Mouse (Mus musculus): ENCODE data around the gene Pphln1. TPM values are rescaled to one million over a fixed set of nuclear protein-coding genes. Genes with fewer than 3 reads are reported as not detected.
A peak's percentile ranks its signal among the peaks of the same experiment; 100 is the strongest.

Pphln1 gene
- polyA plus RNA-seq, 1 experiment from 2014 or later: 48.3 TPM

DNA sequence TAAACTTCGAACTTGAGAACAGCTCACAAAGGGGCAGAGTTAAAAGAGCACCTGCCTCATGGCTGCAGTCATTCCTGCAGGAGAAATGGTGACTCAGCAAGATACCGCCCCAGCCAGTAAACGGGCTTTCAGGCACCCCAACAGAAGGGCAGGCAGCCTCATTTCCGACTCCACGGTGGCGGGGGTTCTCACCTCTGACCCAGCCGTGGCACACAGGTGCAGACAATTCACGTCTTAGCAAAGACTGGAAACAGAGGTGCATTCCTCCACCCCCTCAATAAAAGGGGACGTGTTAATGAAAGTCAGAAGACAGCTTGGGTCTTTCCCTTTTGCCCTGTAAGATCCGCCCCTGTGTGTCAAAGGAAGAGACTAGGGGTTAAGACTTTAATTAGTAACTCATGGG, 115.8 kb downstream of the Pphln1 start:
- WGBS: 7% methylated on average over 10 of the region's 10 CpGs
- no peak for ATAC-seq (ENCODE audit: low FRiP score)
- Histone ChIP-seq H3K4me3 (no peak overlapping the region), H3K36me3 (peaks cover 2% of the 10 kb centered on the region; the same call in 1 of the 2 replicates), H3K27me3 (peaks cover 45% of the 10 kb centered on the region), H3K9ac (no peak overlapping the region), H3K4me2 (peak overlapping the region; percentile 23; the same call in 1 of the 2 replicates), H3K27ac (no peak overlapping the region), H3K4me1 (replicated peaks) (peaks cover 47% of the 10 kb centered on the region), H3K9me3 (no peaks in the 10 kb centered on the region)

DNA sequence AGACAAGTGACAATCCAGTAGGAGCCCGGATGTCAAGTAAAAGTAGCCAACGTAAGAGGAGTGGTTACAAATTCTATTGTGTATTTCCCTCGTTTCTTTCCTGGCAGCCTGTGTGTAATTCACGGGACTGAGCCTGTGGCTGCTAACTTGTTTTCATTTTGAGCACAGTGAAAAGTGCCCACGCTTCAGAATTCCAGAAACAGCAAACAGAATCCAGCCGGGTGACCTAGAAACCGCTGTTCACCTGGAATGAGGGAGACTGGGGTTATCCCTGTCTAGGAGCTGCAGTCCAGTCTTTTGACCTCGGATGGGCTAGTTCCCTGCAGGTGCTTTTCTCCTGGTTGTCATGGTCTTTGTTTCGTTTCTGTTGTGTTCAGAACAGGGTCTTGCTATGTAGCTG, 117.2 kb downstream of the Pphln1 start:
- Histone ChIP-seq H3K9ac (no peak overlapping the region), H3K9me3 (no peaks in the 10 kb centered on the region), H3K36me3 (no peaks in the 10 kb centered on the region), H3K27ac (no peak overlapping the region), H3K4me1 (replicated peaks) (peaks cover 52% of the 10 kb centered on the region), H3K4me3 (no peak overlapping the region), H3K4me2 (no peak overlapping the region), H3K27me3 (peaks cover 55% of the 10 kb centered on the region)
- 67% methylated on average over 9 of the region's 9 CpGs for WGBS
- ATAC-seq (ENCODE audit: low FRiP score): no peak

DNA sequence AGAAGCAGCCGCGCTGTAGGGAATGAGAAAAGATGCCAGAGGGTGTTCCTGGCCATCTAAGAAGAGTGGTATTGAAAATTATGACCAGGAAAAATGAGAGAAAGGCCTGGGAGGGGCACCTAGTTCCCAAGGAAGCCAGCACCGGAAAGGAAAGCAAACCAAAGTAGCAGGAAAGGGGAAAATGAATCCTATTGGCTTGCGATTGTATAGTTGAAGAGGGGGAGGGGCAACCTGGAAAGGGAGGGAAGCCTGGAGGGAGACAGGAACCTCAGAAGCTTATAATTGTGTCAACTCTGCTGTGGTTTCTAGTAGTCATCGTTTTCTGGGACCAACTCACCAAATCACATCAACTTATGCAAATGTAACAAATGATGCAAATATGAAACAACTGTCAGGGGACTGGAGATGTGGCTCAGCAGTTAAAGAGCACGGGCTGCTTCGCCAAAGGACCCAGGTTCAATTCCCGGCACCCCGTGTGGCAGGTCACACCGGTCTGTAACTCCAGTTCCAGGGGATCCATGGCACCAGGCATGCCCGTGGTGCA, 118.9 kb downstream of the Pphln1 start:
- Histone ChIP-seq H3K4me2 (no peak overlapping the region), H3K4me3 (no peak overlapping the region), H3K27me3 (peaks cover 73% of the 10 kb centered on the region), H3K4me1 (replicated peaks) (peaks cover 50% of the 10 kb centered on the region), H3K36me3 (no peaks in the 10 kb centered on the region), H3K9me3 (no peaks in the 10 kb centered on the region), H3K27ac (no peak overlapping the region), H3K9ac (no peak overlapping the region)
- WGBS: 71% methylated on average over 11 of the region's 11 CpGs
- ATAC-seq (ENCODE audit: low FRiP score): no peak

DNA sequence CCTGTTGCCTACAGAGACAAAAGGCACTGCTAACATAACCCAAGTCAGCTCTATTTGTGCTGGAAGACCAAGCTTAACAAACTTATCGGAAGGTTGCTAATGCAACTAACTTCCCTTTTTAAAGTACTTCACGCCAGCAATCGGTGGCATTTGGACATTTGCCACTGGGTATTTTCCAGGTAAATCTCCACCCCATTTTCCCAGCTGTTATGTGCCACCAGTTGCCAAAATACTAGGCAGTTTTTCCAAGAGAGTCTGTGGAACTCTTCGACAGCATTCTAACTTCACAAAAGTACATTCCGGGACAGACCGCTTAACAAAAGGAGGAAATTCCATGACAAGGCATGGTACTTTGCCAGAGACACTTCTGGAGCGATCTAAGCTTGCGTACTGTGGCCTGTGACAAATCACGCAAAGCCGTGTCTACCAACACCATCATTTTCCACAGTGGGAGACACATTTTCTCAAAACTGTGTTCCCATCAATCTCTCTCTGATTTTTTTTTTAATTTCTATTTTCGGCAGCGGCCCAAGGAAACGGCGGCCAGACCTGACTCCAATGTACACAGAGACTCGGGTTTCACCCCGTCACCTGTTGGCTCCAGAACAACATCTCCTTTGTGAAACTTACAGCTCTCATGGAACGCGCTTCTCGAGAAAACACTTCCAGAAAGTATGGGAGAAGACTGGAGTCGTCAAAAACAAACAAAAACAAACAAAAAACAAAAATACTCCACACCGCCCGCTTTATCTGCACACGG, 120.2 kb downstream of the Pphln1 start:
- 3% methylated on average over 23 of the region's 23 CpGs for WGBS
- peak overlapping the region; percentile 73 for H3K4me3 ChIP-seq
- peaks cover 39% of the 10 kb centered on the region for H3K4me1 ChIP-seq (replicated peaks)
- peak overlapping the region; percentile 96 for H3K4me2 ChIP-seq
- H3K27ac ChIP-seq: peak overlapping the region; percentile 55
- H3K9me3 ChIP-seq: no peaks in the 10 kb centered on the region
- H3K9ac ChIP-seq: peak overlapping the region; percentile 78
- no peak for ATAC-seq (ENCODE audit: low FRiP score)
- no peaks in the 10 kb centered on the region for H3K36me3 ChIP-seq
- peaks cover 77% of the 10 kb centered on the region for H3K27me3 ChIP-seq

DNA sequence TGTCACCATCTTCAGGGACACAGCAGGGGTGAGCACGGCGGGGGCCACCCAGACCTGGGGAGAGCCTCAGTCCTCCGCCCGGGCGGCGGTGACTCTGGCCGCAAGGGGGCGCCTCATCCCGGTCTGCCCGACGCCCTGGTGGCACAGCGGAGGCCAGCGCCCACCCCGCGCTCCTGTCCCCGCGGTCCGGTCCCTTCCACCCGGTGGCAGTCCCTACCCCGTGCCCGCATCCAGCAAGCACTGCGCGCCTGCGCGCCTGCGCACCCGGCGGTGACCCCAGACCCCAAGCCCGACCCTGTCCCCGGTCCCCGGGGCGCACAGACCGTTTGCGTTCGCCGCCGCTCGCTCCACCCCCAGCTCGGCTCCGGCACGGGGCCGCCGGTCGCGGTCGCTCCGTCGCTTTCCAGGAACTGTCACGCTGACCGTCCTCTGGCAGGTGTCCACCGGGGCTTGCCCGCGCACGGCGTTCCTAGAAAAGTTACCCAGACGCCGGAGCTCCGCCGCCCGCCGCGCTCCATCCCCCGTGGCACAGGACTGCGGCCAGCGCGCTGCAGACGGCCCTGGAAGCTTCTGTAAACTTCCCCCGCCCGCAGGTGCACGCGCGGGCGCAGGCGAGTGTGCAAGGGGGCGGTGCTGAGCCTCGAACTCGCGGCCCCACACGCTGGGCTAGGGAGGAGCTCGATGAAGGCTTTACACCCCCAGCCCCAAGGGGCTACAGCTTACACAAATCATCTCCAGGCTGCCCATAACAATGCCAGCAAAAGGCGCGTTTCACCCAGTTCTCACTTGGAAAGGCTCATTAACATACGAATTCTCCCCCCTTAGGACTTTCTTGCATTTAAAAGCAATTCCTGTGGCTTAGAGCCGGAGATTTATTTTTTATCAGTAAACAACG, 121.0 kb downstream of the Pphln1 start:
- under 1% methylated on average over 84 of the region's 85 CpGs for WGBS
- H3K36me3 ChIP-seq: no peaks in the 10 kb centered on the region
- peak overlapping the region; percentile 78 for H3K9ac ChIP-seq
- peak overlapping the region; percentile 96 for H3K4me2 ChIP-seq
- peaks cover 33% of the 10 kb centered on the region for H3K4me1 ChIP-seq (replicated peaks)
- H3K27me3 ChIP-seq: peaks cover 82% of the 10 kb centered on the region
- H3K9me3 ChIP-seq: no peaks in the 10 kb centered on the region
- H3K4me3 ChIP-seq: peak overlapping the region; percentile 73
- peak; percentile 91 for ATAC-seq (ENCODE audit: low FRiP score)
- peak overlapping the region; percentile 55 for H3K27ac ChIP-seq

DNA sequence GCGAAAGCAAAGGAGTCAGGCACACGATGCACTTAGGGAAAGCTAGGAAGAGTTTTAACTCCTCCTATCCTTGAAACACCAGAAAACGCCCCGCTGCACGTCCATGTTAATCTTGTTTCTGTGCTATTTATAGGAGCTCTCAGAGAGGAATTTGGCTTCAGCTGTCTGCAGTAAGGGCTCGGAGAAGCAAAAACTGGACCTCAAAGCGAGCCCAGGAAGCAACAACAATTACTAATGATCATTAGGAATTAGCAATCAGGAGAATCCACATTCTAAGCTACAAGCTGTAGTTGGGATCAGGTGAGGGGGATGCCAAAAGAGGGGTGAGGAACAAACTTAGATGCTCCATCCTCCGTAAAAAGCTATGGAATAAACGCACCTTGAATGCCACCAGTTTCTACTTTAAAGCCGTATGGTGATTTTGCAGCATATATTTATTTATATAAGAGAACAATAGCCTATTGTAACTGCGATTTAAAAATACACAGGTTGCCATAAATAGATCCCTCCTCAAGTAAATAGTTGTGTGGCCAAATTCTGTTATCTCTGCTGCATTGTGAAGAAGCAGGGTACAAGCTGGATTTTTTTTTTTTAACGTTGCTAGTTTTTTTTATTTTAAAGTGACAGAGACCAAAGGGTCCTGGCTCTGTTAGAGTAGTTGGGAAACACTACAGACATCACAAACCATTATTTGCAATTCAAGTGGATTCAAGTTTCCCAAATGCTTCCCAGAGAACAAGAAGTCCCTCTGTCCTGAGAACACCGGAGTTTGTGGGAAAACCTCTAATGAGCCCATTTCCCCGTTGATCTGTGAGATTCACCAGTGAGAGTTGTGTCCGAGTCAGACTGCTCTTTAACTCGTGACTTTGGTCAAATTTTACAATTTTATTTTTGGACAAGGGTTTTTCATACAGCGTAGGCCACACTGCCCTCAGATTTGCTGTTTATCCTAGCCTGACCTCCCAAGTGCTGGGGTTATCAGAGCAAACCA, 122.0 kb downstream of the Pphln1 start:
- H3K9me3 ChIP-seq: no peaks in the 10 kb centered on the region
- H3K27me3 ChIP-seq: peaks cover 73% of the 10 kb centered on the region

DNA sequence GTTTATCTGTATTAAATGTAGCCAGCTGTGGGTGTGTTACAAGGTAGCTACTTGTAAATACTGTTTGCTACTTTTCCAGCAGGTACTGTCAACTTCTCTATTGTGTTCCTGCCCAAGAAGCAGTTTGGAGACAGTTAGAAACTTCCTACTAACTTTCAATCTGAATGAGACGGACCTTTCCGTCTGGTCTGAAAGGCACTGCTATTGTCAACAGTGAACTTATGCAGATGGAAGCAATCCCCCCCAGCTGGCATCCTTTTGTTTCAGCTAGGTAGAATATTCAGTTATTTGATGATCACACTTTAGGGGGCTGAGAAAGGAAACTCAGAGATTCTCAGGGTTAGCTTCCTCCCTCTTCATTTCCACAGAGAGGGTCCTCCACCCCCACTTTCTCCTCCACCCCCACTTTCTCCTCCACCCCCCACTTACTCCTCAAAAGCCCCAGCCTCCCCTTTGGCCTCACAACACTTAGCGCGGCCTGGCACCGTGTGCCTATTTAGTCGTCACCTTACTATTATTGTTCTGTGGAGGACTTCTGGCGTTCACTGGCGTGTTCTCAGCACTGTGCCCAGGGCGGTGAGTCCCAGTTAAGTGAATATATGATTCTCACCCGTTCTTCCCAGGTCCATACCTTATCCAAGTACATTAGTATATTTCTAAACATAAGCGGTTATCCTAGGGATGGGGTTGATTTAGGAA, 123.1 kb downstream of the Pphln1 start:
- ATAC-seq (ENCODE audit: low FRiP score): no peak
- Histone ChIP-seq H3K9me3 (no peaks in the 10 kb centered on the region), H3K4me2 (no peak overlapping the region), H3K27ac (no peak overlapping the region), H3K36me3 (no peaks in the 10 kb centered on the region), H3K4me3 (no peak overlapping the region), H3K4me1 (replicated peaks) (peaks cover 33% of the 10 kb centered on the region), H3K9ac (no peak overlapping the region), H3K27me3 (peaks cover 65% of the 10 kb centered on the region)
- WGBS: 23% methylated on average over 11 of the region's 11 CpGs

More for the DNA sequence above, 122.0 kb downstream of the Pphln1 start:
- H3K9ac ChIP-seq: peak overlapping the region; percentile 78; the same call in 1 of the 2 replicates
- H3K4me3 ChIP-seq: peak overlapping the region; percentile 73
- H3K36me3 ChIP-seq: no peaks in the 10 kb centered on the region
- no peak for ATAC-seq (ENCODE audit: low FRiP score)
- peak overlapping the region; percentile 96 for H3K4me2 ChIP-seq
- WGBS: 7% methylated on average over 17 of the region's 17 CpGs
- H3K27ac ChIP-seq: peak overlapping the region; percentile 55; the same call in 1 of the 2 replicates
- H3K4me1 ChIP-seq (replicated peaks): peaks cover 33% of the 10 kb centered on the region

DNA sequence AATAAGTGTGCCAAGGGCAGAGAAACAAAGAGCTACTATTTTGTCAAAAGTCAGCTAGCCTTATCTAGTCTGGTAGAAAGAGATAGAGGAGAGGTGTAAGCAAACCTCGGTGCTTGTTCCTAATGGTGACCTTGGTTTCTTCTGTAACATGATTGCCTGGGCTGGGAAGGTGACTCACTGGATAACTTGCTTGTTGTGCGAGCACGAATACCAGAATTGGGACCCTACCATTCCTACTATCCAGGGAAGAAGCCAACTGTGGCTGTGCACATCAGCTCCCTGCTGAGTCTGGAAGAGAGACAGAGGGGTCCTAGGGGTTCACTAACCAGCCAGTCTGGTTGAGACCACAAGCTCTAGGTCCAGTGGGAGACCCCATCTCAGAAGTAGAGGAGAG, 123.6 kb downstream of the Pphln1 start:
- ATAC-seq (ENCODE audit: low FRiP score): no peak
- H3K4me1 ChIP-seq (replicated peaks): peaks cover 33% of the 10 kb centered on the region
- WGBS: 35% methylated on average over 3 of the region's 3 CpGs
- H3K9ac ChIP-seq: no peak overlapping the region
- no peak overlapping the region for H3K27ac ChIP-seq
- no peak overlapping the region for H3K4me3 ChIP-seq
- H3K4me2 ChIP-seq: no peak overlapping the region
- H3K36me3 ChIP-seq: no peaks in the 10 kb centered on the region
- peaks cover 65% of the 10 kb centered on the region for H3K27me3 ChIP-seq
- no peaks in the 10 kb centered on the region for H3K9me3 ChIP-seq

DNA sequence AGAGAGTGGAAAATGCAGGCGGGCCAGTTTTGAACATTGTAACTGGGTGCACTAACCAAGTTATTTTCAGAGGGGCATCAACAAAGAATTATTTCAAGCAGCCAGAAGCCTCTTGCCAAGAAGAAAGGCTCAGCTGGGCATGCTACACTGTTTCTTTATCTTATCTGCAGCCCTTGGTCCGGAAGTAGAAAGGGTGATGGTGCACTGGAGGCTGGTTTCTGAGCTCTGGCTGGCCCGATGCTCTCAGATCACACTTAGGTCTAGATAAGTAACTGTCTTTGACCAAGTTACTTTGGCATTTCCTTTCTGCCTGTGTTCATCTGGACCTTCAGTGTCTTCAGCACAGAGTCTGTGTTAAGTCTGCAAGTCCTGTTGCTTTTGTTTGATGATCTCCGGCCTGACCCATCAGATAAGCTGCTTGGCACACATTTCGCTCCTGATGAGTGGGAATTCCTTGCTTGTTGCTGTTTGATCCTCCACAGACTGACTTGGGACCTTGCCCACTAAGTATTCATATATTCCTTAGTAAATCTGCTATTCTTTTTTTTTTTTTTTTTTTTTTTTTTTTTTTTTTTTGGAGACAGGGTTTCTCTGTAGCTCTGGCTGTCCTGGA, 127.3 kb downstream of the Pphln1 start:
- Histone ChIP-seq H3K27ac (no peak overlapping the region), H3K4me3 (no peak overlapping the region), H3K27me3 (peaks cover 38% of the 10 kb centered on the region), H3K9ac (no peak overlapping the region), H3K9me3 (no peaks in the 10 kb centered on the region), H3K4me1 (replicated peaks) (peaks cover 14% of the 10 kb centered on the region), H3K36me3 (no peaks in the 10 kb centered on the region), H3K4me2 (no peak overlapping the region)
- 90% methylated on average over 5 of the region's 5 CpGs for WGBS
- ATAC-seq (ENCODE audit: low FRiP score): no peak

DNA sequence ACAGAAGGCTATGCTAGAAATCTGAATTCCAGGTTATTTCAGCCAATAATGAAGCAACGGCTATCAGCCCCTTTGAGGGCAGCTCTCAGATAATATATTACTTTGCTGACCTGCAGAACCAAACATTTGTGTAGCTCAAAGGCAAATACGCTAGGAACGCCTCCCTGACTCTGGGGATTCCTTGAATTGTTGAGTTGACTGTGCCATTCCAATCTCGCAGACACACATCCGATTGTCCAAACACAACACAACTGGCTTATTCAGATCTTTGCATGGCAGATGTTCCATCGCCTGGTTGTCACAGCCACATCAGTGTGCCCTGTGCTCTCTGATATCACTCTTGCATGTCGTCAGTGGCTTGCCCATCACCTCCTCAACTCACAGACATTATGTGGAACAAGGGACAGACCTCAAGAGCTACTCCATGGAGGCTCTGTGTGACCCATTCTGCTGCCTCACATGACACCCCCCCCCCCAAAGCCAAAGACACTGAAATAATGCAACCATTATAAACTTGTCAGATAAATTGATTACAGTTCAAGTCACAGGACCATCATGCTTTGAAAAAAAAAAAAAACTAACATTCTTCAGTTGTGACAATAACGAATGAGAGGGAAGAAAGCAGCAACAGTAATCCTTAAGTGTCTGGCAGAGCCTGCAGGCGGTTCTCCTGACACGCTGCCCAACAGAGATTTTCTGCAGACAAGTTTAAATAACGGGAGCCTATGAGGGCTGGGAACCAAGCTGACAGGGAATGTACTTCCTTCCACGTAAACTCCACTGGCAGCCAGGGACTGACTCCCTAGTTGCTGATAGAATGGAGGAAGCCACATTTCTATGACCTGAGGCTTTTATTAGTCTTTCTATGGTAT, 131.9 kb downstream of the Pphln1 start:
- Histone ChIP-seq H3K9ac (no peak overlapping the region), H3K9me3 (no peaks in the 10 kb centered on the region), H3K4me1 (replicated peaks) (peaks cover 26% of the 10 kb centered on the region), H3K36me3 (no peaks in the 10 kb centered on the region), H3K4me2 (no peak overlapping the region), H3K4me3 (no peak overlapping the region), H3K27ac (no peak overlapping the region; the same call in 1 of the 2 replicates), H3K27me3 (no peaks in the 10 kb centered on the region)
- no peak for ATAC-seq (ENCODE audit: low FRiP score)
- WGBS: 28% methylated on average over 12 of the region's 12 CpGs
